Mouse (Mus musculus) cerebellum, adult 2 months (tissue): ENCODE results near the gene Paqr4. TPM values are rescaled to one million over a fixed set of nuclear protein-coding genes. Genes with fewer than 3 reads are reported as not detected.

Source experiments
- DNase-seq, 2 experiments: peaks; one replicate each; pipeline ENCODE4 v3.0.0; 2021
- H3K27ac ChIP-seq: fragments of 200-500 bp; 2 replicates; pipeline ENCODE4 v1.5.1; 2012; ENCODE audit warnings: low read length, control low read depth, inconsistent platforms; ENCODE audit not compliant: insufficient read depth
- H3K27me3 ChIP-seq: fragments of 200-500 bp; 2 replicates; pipeline ENCODE4 v1.6.1; 2012; ENCODE audit warnings: inconsistent platforms, mild to moderate bottlenecking, low read length, moderate library complexity; ENCODE audit not compliant: control insufficient read depth, insufficient read depth
- H3K4me1 ChIP-seq: fragments of 200-500 bp; 2 replicates; pipeline ENCODE4 v1.6.1; 2011; ENCODE audit warnings: low read length; ENCODE audit not compliant: control insufficient read depth, insufficient read depth
- H3K4me3 ChIP-seq: fragments of 200-500 bp; replicated peaks from 2 replicates; pipeline ENCODE3; 2011; ENCODE audit warnings: mild to moderate bottlenecking, low read depth, low read length, control low read depth; ENCODE audit not compliant: insufficient read depth
- CTCF ChIP-seq: fragments of 200-500 bp; IDR thresholded peaks from 2 replicates; pipeline ENCODE4 v1.5.1; 2011; ENCODE audit warnings: low read depth, mild to moderate bottlenecking, control low read depth, low read length, moderate library complexity, borderline replicate concordance; ENCODE audit not compliant: insufficient read depth
- POLR2A ChIP-seq: fragments of 200-500 bp; IDR thresholded peaks from 2 replicates; pipeline ENCODE4 v1.6.1; 2011; ENCODE audit warnings: low read length, control low read depth, borderline replicate concordance; ENCODE audit not compliant: insufficient read depth
- WGBS: fragments of 180-500 bp; shearing (Covaris S2); methylation state at CpG from one replicate; pipeline ENCODE4 v1.1.7; 2018; 5-methylcytosine and 5-hydroxymethylcytosine counted together
- polyA plus RNA-seq: library from polyadenylated mRNA; depleted of rRNA; stranded (reverse); fragments of >200 nt; gene quantifications from 2 replicates; pipeline ENCODE4 v1.2.3, GENCODE M21; 2012

Paqr4 gene
- polyA plus RNA-seq, 1 experiment = 104 TPM

- TF ChIP-seq CTCF (no peak), POLR2A (no peak)
- peaks cover 3% of the 10 kb centered on the region; the same call in 1 of the 2 replicates for H3K4me1 ChIP-seq
- DNase-seq = no peak
- H3K27me3 ChIP-seq = no peaks in the 10 kb centered on the region
- no peak overlapping the region for H3K27ac ChIP-seq
- 20% methylated on average over 1 of the region's 1 CpGs for WGBS
- no peak overlapping the region for H3K4me3 ChIP-seq
Measured at GRCm38 (mm10) chr17:23734341-23734740, 6.3 kb downstream of the Paqr4 start.

DNA sequence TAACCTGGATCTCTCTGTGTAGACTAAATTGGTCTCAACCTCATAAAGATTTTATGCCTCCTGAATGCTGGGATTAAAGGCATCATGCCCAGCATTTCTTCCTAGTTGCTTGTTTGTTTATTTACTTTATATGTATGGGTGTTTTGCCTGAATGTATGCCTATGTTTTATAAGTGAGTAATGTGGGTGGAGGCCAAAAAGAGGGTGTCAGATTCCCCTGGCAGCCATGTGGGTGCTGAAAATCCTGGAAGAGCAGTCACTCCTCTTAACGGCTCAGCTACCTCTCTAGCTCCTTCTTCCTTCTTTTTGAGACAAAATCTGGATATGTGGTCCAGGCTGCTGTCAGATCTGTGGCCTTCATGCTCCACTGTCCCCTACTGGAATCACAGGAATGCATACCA lies 10.2 kb downstream of the Paqr4 start:
- no peak for TF ChIP-seq POLR2A
- TF ChIP-seq CTCF = no peak
- no peak overlapping the region for H3K27ac ChIP-seq
- no peaks in the 10 kb centered on the region for H3K4me1 ChIP-seq
- no peak for DNase-seq
- 37% methylated on average over 1 of the region's 1 CpGs for WGBS
- no peak overlapping the region for H3K4me3 ChIP-seq
- H3K27me3 ChIP-seq = no peaks in the 10 kb centered on the region

DNA sequence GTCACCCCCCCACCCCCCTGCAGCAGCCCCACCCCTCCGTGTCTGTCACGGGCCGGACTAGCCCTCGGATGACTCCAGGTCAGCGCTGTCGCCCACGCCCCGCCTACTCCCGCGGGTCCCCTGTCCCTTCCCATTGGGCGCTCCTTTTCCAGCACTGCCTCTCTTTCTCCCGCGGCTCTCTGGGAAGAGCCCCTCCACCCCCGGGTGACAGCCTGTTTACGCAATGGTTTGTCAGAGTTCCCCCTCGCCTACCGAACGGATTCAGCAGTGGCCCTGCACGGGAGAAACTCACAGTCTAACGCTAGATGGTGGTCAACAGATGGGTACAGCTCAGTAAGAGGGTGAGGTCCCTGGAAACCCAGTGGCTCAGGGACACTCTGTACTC lies 13.9 kb downstream of the Paqr4 start:
- 0% methylated on average over 20 of the region's 20 CpGs for whole genome bisulfite sequencing

GRCm38 (mm10) chr17:23725999-23726757 lies 14.5 kb downstream of the Paqr4 start, which contains the start of gene Pkmyt1:
Gene Pkmyt1, plus strand, starts transcription at chr17:23726336.
- Histone ChIP-seq H3K27ac (peak within 1 kb of the TSS; percentile 38), H3K4me1 (no peaks in the 10 kb centered on the region)

More for the DNA sequence above, 13.9 kb downstream of the Paqr4 start:
- DNase-seq = peak; percentile 70 to 78
- Histone ChIP-seq H3K27ac (0 out of 2 replicates have a peak overlapping the region, but pooled peaks have one; percentile 28), H3K4me1 (no peaks in the 10 kb centered on the region), H3K4me3 (peak overlapping the region; percentile 54), H3K27me3 (no peaks in the 10 kb centered on the region)
- TF ChIP-seq POLR2A (0 out of 2 replicates have a peak, but pooled peaks have one; percentile 36), CTCF (no peak)

GRCm38 (mm10) chr17:23725477-23725876 lies 15.2 kb downstream of the Paqr4 start:
- peak overlapping the region; percentile 59 for H3K4me3 ChIP-seq
- peak overlapping the region; percentile 38; the same call in 1 of the 2 replicates for H3K27ac ChIP-seq
- no peak for TF ChIP-seq POLR2A
- TF ChIP-seq CTCF = no peak
- no peaks in the 10 kb centered on the region for H3K27me3 ChIP-seq
- H3K4me1 ChIP-seq = no peaks in the 10 kb centered on the region
- 66% methylated on average over 4 of the region's 4 CpGs for WGBS
- no peak for DNase-seq

More at GRCm38 (mm10) chr17:23725999-23726757, 14.5 kb downstream of the Paqr4 start, which contains the start of gene Pkmyt1:
- H3K27me3 ChIP-seq = no peaks in the 10 kb centered on the region
- DNase-seq = peak; percentile 94 to 95
- under 1% methylated on average over 70 of the region's 73 CpGs for WGBS
- TF ChIP-seq CTCF (no peak), POLR2A (peak; percentile 93)
- H3K4me3 ChIP-seq = peak within 1 kb of the TSS; percentile 59

- H3K27me3 ChIP-seq = no peaks in the 10 kb centered on the region
- no peak within 1 kb of the TSS for H3K27ac ChIP-seq
- 50% methylated on average over 7 of the region's 7 CpGs for WGBS
- no peak within 1 kb of the TSS for H3K4me3 ChIP-seq
- no peaks in the 10 kb centered on the region for H3K4me1 ChIP-seq
- no peak for DNase-seq
- TF ChIP-seq CTCF (no peak), POLR2A (no peak)
Measured at GRCm38 (mm10) chr17:23722376-23723125, 18.1 kb downstream of the Paqr4 start, which contains the start of gene 1520401A03Rik. Gene 1520401A03Rik, minus strand, starts transcription at chr17:23722783.

DNA sequence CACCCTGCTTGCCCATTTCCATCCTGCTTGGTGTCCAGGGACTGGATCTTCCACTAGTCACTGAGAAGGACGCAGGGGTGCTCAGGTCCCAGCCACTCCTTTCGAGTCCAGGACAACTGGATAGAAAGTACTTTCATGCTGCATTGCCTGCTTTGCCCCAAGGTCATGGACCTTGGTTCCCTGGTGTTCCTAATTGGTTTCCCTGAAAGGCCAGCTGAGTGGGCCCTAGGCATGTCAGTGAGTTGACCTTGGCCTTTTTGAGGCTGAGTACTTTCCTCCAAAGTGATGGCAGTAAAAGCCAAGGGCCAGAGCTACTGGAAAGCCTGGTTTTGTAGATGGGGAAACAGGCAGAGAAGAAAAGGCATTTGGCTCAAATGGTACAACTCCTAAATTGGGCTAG lies 18.8 kb downstream of the Paqr4 start:
- H3K27me3 ChIP-seq = no peaks in the 10 kb centered on the region
- no peak for TF ChIP-seq POLR2A
- TF ChIP-seq CTCF = no peak
- no peaks in the 10 kb centered on the region for H3K4me1 ChIP-seq
- 93% methylated on average over 2 of the region's 2 CpGs for WGBS
- no peak overlapping the region for H3K4me3 ChIP-seq
- no peak overlapping the region for H3K27ac ChIP-seq
- no peak for DNase-seq
